Mouse (Mus musculus) ES-Bruce4 (cell line): Measurements from ENCODE around the gene Rbms3.

Experiments used
- CTCF ChIP-seq: IDR thresholded peaks from one replicate; pipeline ENCODE4 v1.8.1; 2011; ENCODE audit warnings: low read depth, low read length
- POLR2A ChIP-seq: IDR thresholded peaks from one replicate; pipeline ENCODE4 v1.8.1; 2011; ENCODE audit warnings: low read length; ENCODE audit not compliant: insufficient read depth

- TF ChIP-seq CTCF = no peak
- no peak for TF ChIP-seq POLR2A
These were observed 598.9 kb downstream of the Rbms3 start for GRCm38 (mm10) chr9:117030837-117031236.
